Mouse (Mus musculus) CD4-positive, CD25-positive, alpha-beta regulatory T cell, adult 2 months (primary cell): ENCODE measurements around the gene Snx9.

ENCODE experiments used
- DNase-seq: peaks from one replicate; pipeline ENCODE4 v3.0.0-alpha.2; 2012; ENCODE audit warnings: low read depth, low spot score

Snx9 gene

DNA sequence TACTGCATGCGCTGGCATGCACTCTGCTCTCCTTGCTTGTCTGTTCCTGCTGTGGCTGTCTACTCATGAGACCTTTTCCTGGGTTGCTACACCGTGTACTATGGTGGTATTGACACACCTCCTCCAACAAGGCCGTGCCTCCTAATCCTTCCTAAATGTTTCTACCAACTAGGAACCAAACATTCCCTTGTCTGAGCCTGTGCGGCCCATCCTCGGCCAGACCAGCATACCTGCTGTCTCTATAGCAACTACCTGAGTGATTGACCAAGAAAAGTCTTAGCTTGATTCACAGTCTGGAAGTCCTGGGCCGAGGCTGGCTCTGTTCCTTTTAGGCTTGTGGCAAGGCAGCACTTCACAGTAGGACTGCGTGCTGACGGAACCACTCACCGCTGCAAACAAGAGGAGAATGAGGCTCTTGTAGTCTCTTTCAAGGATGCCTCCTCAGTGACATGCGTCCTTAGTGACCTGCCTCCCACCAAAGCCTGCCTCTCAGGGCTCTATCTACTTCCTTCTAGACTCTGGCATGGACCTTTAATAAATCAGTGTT lies 36.6 kb downstream of the Snx9 start:
- DNase-seq = no peak

- DNase-seq = no peak
These were observed 37.7 kb downstream of the Snx9 start for GRCm38 (mm10) chr17:5878878-5879277.

DNA sequence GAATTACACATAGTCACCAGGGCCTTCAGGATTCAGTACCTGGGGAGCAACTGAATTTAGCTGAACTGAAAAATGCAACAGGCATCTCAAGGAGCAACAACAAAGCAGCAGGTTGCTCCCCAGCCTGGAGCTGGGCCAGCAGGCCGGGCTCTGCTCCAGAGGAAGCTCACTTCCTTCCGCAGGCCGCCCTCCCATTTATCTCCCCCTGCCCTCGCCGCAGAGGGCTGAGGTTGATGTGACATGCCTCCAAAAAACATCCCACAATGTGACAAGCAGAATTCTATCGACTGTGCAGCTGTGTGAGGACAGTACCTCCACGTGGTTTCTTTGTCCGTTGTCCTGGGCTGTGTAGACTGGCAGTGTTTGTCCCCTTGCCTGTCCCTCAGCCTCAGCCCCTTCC lies 44.3 kb downstream of the Snx9 start:
- peak; percentile 53 for DNase-seq

DNA sequence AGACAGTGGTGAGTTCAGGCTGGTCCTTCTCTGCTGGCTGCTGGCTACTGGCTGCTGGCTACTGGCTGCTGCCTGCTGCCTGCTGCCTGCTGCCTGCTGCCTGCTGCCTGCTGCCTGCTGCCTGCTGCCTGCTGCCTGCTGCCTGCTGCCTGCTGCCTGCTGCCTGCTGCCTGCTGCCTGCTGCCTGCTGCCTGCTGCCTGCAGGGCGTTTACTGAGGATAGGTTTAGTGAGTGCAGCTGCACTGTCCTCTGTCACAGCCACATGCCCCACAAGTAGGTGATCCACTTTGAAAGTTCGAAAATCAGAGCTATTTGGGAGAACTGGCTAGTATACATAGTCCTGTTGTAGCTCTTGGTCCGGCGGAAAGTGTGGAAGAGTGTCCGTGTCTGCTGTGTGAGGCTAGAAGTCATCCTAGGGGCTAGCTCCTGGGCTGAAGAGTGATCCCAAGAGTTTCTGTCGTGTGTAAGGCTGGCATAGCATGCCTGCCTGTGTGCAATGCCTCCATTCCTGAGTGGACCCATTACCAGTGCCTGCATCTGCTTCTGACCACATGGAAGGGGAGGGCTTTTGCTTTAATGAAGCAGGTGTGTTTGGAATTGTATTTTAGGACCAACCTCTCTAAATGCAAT lies 45.2 kb downstream of the Snx9 start:
- DNase-seq = peak; percentile 12

DNA sequence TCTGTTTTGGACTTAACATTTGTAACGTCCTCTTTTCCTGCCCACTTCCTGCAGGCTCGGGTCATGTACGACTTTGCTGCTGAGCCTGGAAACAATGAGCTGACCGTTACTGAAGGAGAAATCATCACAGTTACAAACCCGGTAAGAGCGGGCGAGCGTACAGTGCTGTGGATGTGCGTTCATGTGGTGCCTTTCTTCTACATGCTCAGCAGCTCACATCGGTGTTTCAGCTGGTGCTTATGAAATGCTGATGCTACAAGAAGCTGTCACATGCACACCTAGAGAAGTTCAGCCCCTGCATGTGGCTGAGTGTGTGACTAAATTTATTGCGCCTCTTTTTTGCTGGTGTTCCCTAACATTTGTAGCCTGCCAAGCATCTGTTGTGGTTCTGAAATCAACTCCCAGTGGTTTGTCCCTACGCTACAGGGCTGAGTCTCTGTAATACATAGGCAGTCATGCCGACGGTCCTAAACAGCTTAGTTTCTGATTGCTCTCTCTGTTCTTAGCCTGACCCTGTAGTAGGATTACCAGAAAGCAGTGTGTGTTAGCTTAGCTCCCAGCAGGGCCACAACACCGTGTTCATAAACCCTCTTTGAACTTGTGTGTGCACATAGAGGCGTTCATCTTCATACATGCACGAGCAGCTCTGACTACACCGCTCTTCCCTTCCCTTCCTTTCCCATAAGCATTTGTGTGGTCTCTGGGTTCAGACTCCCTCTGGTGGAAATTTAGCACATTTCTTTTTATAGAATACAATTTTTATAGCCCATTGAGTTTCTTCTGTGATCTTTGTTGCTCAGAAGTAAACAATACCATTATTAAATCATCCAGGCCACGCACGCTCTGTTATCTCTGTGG lies 46.0 kb downstream of the Snx9 start:
- DNase-seq = peak; percentile 78

GRCm38 (mm10) chr17:5890429-5890828 lies 49.3 kb downstream of the Snx9 start:
- peak; percentile 86 for DNase-seq

GRCm38 (mm10) chr17:5891933-5892683 lies 51.0 kb downstream of the Snx9 start:
- DNase-seq = no peak

DNA sequence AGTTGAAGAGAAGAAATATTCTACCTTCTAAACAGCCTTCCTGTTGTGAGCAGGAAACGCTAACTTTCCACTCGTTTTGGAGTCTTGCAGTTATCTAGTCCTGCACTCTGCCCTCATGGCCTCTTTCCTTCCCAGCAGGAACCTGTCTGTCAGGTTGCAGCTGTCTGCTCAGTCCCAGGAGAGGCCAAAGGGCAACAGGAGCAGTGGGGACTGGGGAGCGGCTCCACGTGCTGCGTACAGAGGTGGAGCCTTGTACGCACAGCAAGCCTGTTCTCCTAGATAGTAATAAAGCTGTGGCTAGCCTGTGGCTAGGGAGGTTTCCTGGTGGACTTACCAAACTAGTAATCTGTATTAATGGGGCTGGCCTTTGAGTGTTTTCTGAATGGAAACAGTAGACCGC lies 52.0 kb downstream of the Snx9 start:
- no peak for DNase-seq

DNA sequence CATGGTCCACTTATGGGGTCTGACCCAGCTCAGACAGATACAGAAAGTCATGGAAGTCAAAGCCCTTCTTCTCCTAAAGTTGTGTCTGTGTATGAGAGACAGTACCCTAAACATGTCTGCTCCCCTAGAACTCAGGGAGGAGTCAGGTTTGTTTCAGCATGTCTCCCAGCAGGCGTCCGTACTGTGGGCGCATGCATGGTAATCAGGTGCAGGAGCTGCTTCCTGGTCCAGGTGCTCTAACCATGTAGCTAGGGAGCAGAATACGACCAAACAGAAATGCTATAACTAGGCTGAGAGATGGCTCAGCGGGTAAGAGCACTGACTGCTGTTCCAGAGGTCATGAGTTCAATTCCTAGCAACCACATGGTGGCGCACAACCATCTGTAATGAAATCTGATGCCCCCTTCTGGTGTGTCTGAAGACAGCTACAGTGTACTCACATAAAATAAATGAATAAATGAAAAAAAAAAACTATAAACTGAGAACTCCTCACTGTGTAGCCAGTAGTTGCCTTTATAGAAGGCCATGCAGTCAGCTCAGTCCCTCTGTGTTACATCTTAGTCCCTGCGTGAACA lies 52.5 kb downstream of the Snx9 start:
- no peak for DNase-seq

GRCm38 (mm10) chr17:5896066-5896465 lies 54.9 kb downstream of the Snx9 start:
- DNase-seq = no peak

DNA sequence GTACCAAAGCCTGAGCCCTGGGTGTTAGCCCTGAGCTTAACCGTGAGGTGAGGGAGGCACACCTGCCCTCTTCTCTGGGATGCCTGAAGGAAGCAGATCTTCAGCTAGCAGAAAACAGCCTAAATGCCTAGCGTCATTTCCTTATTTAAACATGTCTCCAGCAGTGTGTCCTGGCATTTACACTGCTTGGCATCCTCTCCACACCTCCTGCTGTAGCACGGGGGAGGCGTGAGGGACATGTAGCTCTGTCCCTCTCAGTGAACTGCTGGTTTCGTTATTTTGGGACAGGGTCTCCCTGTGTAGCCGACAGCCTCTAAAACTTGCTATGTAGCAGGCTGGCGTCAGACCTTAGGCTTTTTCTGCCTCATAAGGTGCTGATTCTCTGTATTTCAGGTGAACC lies 55.5 kb downstream of the Snx9 start:
- no peak for DNase-seq

DNA sequence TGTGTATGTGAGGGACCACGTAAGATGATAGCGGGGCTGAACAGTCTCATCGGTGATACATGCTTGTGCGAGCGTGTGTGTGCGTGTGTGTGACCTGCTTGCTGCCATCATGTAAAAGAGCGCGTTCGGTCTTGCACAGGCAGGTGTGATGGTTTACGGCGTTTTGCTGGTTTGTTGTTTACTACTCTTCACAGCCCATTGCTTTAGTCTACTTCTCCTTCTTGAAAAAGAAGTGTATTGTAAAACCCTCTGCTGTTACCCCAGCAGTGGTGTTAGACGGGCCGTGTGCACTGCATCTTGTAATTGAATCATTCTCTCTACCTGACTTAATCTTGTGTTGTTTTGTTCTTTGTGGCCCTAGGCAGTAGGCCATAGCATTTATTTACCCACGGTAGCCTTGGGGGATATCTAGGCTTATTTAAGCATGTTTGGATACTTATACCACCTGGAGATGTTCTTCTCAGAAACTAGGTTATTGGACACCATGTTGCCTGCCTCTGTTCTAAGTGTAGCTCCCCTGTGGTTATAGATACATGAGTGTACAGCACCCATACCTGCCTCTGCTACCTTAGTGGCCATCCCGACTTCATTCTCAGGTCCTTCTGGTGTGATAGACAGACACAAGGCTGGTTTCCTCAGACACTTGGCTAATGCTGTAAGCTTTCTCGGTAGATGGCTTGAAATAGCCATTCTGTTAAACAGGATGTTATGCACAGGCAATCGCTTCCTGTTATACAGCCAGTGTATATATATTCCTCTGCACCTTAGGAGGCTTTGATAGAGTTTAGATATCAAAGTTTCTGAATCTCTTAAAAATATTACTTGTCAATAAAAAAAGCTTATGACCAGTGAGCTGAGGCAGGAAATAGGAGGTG lies 56.4 kb downstream of the Snx9 start:
- peak; percentile 7 for DNase-seq

DNA sequence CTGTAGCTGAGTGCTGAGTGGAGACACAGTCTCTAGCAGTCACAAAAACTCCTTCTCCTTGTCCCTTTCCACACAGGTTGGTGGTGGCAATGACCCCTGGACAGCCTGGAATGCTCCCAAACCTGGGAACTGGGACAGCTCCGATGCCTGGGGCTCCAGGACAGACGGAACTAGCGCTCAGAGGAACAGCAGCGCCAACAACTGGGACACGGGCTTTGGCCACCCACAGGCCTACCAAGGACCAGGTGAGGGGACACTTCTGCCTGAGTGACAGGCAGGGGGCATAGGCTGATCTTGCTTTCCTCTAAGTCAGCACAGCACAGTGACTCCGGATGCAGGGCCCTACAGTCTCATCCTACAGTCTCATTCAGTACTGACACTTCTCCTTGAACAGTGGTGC lies 58.1 kb downstream of the Snx9 start:
- DNase-seq = no peak

DNA sequence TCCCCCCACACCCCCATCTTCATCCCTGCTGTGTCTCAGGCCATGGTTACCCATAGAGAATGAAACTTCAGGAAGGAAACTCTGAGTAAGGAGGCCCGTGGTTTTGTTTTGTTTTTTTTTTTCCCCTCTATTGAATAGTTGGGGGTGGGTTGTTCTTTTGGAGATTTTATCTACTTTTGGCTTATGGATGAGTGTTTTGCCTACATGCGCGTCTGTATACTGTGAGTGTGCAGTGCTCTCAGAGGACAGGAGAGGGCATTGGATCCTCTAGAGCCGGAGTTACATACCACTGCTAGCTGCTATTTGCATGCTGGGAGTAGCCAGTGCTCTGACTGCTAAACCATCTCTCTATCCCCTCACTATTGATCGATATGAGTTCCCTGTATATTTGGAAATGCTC lies 60.3 kb downstream of the Snx9 start:
- DNase-seq = no peak

DNA sequence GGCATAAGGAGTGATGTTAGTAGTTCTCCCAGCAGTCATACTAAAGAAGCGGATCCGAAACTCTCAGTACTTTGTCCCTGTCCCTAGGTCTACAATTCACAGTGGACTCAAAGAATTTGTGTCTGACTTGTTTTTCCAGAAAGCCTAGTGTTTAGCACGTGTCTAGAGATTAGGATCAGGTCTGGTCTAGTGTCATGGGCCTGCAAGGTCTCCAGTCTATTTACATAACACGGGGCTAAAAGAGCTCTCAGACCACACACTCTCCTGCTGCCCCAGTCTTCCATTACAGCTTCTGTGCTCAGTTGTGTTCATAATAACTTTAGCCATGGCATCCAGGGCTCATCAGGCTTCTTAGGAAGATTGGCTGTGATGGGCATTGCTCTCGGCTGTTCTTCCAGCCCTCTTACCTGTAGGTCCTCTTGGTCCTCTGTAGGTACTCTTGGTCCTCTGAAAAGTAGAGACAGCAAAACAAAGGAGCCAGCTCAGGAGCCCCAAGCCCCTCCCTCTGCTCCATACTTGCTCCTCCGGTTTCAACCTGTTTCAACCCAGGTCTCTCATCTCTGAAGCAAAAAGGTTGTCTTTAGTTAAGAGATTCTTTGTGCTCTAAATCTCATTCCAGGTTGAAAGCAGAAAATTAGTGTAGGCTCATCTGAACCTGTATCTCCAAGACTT lies 62.6 kb downstream of the Snx9 start:
- DNase-seq = no peak

GRCm38 (mm10) chr17:5909681-5910080 lies 68.6 kb downstream of the Snx9 start:
- no peak for DNase-seq

DNA sequence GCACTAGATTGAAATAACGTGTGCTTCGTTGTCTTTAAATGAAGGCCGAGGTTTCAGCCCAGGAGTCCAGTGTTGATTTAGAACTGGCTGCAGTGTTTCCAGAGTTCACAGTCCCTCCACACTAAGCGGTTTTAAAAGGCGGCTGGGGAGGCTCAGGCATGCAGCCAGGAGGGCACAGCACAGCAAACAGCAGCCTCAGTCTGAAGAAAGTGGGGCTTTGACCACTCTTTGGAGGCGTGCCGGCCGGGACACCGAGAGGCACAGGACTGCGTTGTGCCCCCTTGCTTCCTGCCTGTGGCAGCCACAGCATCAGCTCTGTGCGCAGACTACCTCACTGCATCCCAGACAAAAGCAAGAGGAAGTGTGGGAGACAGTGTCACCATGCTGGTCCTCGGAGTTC lies 70.5 kb downstream of the Snx9 start:
- DNase-seq = no peak

DNA sequence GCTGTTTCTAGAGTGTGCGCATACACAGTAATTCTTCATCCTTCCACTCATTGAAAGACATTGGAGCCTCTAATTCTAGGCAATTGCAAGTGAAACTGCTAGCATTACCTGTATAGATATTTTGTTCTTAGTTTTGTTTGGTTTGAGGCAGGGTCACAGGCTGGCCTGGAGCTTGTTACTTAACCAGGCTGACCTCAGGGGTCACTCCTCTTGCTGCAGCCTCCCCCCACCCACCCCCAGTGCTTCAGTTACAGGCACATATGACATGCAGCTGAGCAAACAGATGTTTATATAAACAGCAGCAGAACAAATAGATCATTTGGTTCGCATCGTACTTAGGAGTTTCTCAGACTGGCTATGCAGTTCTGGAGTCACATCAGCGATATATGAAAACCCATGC lies 71.7 kb downstream of the Snx9 start:
- no peak for DNase-seq

- no peak for DNase-seq
These were observed 73.1 kb downstream of the Snx9 start for GRCm38 (mm10) chr17:5914217-5914616.

DNA sequence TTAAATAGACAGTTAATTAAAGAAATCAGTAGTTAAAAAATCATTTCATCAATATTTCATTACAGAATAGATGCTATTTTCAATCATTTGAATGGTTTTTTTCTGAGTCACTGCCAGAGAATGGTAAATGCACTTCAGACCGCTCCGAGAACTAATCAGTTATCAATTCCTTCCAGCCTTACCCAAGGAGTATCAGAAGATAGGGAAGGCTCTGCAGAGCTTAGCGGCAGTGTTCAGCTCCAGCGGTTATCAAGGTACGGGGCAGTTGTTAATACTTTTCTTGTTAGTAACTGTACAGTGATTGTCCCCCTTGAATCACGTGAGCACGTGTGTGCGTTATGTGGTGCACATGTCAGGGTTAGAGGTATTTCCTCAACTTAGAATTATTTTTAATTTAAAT lies 80.8 kb downstream of the Snx9 start:
- DNase-seq = no peak
